Mouse (Mus musculus): ENCODE results near the gene Adam1b.

DNA sequence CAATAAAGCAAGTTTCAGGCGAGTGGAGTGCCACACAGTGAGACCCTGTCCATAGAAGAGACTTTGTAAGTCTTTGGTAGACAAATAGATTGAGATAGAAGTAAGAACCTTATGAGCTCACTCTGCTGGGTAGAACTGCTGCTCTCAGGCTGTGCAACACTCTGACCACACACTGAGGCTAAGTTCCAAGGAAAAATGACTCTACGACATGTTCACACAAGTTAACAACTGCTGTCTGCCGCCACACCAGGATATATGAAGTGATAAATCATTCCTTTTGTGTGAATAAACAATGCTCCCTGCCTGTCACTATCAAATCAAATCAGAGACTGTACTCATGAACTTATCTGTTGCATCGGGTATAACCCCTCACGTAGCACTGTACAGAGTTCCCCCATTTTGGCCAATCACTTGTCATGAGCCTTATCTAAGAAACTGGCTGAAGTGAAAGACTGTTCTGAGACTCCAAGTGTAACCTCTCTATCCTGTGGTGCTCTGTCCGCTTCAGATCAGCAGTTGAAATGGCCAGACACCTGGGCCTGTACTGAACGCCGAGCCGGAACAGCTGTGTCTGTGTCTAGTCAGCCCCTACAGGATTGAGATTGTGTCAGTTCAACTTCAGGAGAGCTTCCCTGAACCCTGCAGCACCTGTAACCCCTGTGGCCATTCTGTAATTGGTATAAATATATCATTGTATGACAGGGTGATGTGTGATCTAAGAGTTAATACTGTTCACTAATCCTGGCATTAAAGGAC lies 47.5 kb downstream of the Adam1b start:
- TF ChIP-seq CTCF (IDR thresholded peaks at IDR 0.05; ENCODE audit: borderline replicate concordance, control insufficient read depth, extremely low read depth, insufficient read depth, low read length, poor library complexity) (no peak), POLR2A (IDR thresholded peaks at IDR 0.05; ENCODE audit: control insufficient read depth, extremely low read depth, insufficient read depth, low read length, poor library complexity) (no peak)
